Mouse (Mus musculus): ENCODE data around the gene Apopt1. TPM values are rescaled to one million over a fixed set of nuclear protein-coding genes. Genes with fewer than 3 reads are reported as not detected.

Apopt1 gene
- 34.8 TPM for polyA plus RNA-seq (2014; fragmentation: Illumina TruSeq; extraction: RNeasy Lipid Tissue Mini Kit (QIAGEN cat#74804); ENCODE audit: low read depth, low replicate concordance)

GRCm38 (mm10) chr12:111713004-111713651 lies at the start of gene Apopt1, which contains the start of gene Bag5:
Gene Apopt1, plus strand, starts transcription at chr12:111713261.
Gene Bag5, minus strand, starts transcription at chr12:111713257.

GRCm38 (mm10) chr12:111672176-111672575 lies 40.9 kb upstream of the Apopt1 start, which contains the start of gene Ckb:
Gene Ckb, minus strand, starts transcription at chr12:111672338.

GRCm38 (mm10) chr12:111677882-111678669 lies 35.0 kb upstream of the Apopt1 start, which contains the start of gene Trmt61a:
Gene Trmt61a, plus strand, starts transcription at chr12:111678105.

GRCm38 (mm10) chr12:111758381-111759175 lies 45.5 kb downstream of the Apopt1 start, which contains the start of gene Klc1:
Gene Klc1, plus strand, starts transcription at chr12:111758849.

Other genes with a start within 250 kb of the Apopt1 start
- 2.8 TPM for gene Gm266, start 227.4 kb upstream of the Apopt1 start, polyA plus RNA-seq (2014; fragmentation: Illumina TruSeq; extraction: RNeasy Lipid Tissue Mini Kit (QIAGEN cat#74804); ENCODE audit: low read depth, low replicate concordance)
- gene Eif5, start 175.2 kb upstream of the Apopt1 start, polyA plus RNA-seq (2014; fragmentation: Illumina TruSeq; extraction: RNeasy Lipid Tissue Mini Kit (QIAGEN cat#74804); ENCODE audit: low read depth, low replicate concordance), result 610 TPM
- gene Mark3, start 138.7 kb upstream of the Apopt1 start, polyA plus RNA-seq (2014; fragmentation: Illumina TruSeq; extraction: RNeasy Lipid Tissue Mini Kit (QIAGEN cat#74804); ENCODE audit: low read depth, low replicate concordance), result 228 TPM
- 1.2 TPM for gene Ckb, start 40.9 kb upstream of the Apopt1 start, polyA plus RNA-seq (2014; fragmentation: Illumina TruSeq; extraction: RNeasy Lipid Tissue Mini Kit (QIAGEN cat#74804); ENCODE audit: low read depth, low replicate concordance)
- 0.28 TPM for gene Trmt61a, start 35.2 kb upstream of the Apopt1 start, polyA plus RNA-seq (2014; fragmentation: Illumina TruSeq; extraction: RNeasy Lipid Tissue Mini Kit (QIAGEN cat#74804); ENCODE audit: low read depth, low replicate concordance)
- gene Bag5, start within 50 bp of the Apopt1 start, polyA plus RNA-seq (2014; fragmentation: Illumina TruSeq; extraction: RNeasy Lipid Tissue Mini Kit (QIAGEN cat#74804); ENCODE audit: low read depth, low replicate concordance), result 17.7 TPM
- gene Klc1, start 45.6 kb downstream of the Apopt1 start, polyA plus RNA-seq (2014; fragmentation: Illumina TruSeq; extraction: RNeasy Lipid Tissue Mini Kit (QIAGEN cat#74804); ENCODE audit: low read depth, low replicate concordance), result 2.7 TPM
- gene Xrcc3, start 100.6 kb downstream of the Apopt1 start, polyA plus RNA-seq (2014; fragmentation: Illumina TruSeq; extraction: RNeasy Lipid Tissue Mini Kit (QIAGEN cat#74804); ENCODE audit: low read depth, low replicate concordance), result not detected
- gene Zfyve21, start 100.9 kb downstream of the Apopt1 start, polyA plus RNA-seq (2014; fragmentation: Illumina TruSeq; extraction: RNeasy Lipid Tissue Mini Kit (QIAGEN cat#74804); ENCODE audit: low read depth, low replicate concordance), result 22.7 TPM
- 3.0 TPM for gene Ppp1r13b, start 194.8 kb downstream of the Apopt1 start, polyA plus RNA-seq (2014; fragmentation: Illumina TruSeq; extraction: RNeasy Lipid Tissue Mini Kit (QIAGEN cat#74804); ENCODE audit: low read depth, low replicate concordance)

All from kidney, adult 10 weeks (tissue).